Mouse (Mus musculus) kidney, embryonic 16.5 days (tissue): Measurements from ENCODE around the gene Tex101. TPM values are rescaled to one million over a fixed set of nuclear protein-coding genes. Genes with fewer than 3 reads are reported as not detected.

Experiments
- ATAC-seq: fragments of 200-750 bp; cut with Nextera tagmentation; 2 replicates; pipeline ENCODE4 v1.8.0; 2017; ENCODE audit warnings: moderate TSS enrichment; ENCODE audit not compliant: low FRiP score, low TSS enrichment
- H3K27ac ChIP-seq: fragments of 300-500 bp; sonication (generic); 2 replicates; pipeline ENCODE4 v1.5.1; 2014; ENCODE audit warnings: low read length
- H3K27me3 ChIP-seq: fragments of 300-500 bp; sonication (generic); 2 replicates; pipeline ENCODE4 v1.6.1; 2014; ENCODE audit warnings: low read length, control low read depth, mixed read lengths; ENCODE audit not compliant: insufficient read depth
- H3K36me3 ChIP-seq: fragments of 300-500 bp; sonication (generic); 2 replicates; pipeline ENCODE4 v1.6.1; 2014; ENCODE audit warnings: low read length, control low read depth, mixed read lengths; ENCODE audit not compliant: insufficient read depth
- H3K4me1 ChIP-seq: fragments of 300-500 bp; sonication (generic); 2 replicates; pipeline ENCODE4 v1.6.1; 2014; ENCODE audit warnings: low read length, control low read depth, mixed read lengths; ENCODE audit not compliant: insufficient read depth
- H3K4me2 ChIP-seq: fragments of 300-500 bp; sonication (generic); replicated peaks from 2 replicates; pipeline ENCODE4 v1.6.1; 2014; ENCODE audit warnings: low read depth, low read length
- H3K4me3 ChIP-seq: fragments of 300-500 bp; sonication (generic); 2 replicates; pipeline ENCODE4 v1.5.1; 2014; ENCODE audit warnings: mild to moderate bottlenecking, low read length
- H3K9ac ChIP-seq: fragments of 300-500 bp; sonication (generic); replicated peaks from 2 replicates; pipeline ENCODE4 v1.6.1; 2014; ENCODE audit warnings: low read length
- H3K9me3 ChIP-seq: fragments of 300-500 bp; sonication (generic); 2 replicates; pipeline ENCODE4 v1.6.1; 2016; ENCODE audit warnings: low read length, control low read depth
- WGBS: fragments of 180-500 bp; shearing (Covaris S2); extraction: QIAGEN DNeasy Blood & Tissue Kit; methylation state at CpG from one replicate; pipeline ENCODE4 v1.1.7; 2014; 5-methylcytosine and 5-hydroxymethylcytosine counted together
- polyA plus RNA-seq: library from polyadenylated mRNA; unstranded; fragments of >200 nt; fragmentation: Nextera tagmentation; extraction: Ambion mirVana; gene quantifications from 2 replicates; pipeline ENCODE4 v1.2.1, GENCODE M21; 2015

Tex101 gene
- polyA plus RNA-seq, 1 experiment from 2014 or later = 0.20 TPM

DNA sequence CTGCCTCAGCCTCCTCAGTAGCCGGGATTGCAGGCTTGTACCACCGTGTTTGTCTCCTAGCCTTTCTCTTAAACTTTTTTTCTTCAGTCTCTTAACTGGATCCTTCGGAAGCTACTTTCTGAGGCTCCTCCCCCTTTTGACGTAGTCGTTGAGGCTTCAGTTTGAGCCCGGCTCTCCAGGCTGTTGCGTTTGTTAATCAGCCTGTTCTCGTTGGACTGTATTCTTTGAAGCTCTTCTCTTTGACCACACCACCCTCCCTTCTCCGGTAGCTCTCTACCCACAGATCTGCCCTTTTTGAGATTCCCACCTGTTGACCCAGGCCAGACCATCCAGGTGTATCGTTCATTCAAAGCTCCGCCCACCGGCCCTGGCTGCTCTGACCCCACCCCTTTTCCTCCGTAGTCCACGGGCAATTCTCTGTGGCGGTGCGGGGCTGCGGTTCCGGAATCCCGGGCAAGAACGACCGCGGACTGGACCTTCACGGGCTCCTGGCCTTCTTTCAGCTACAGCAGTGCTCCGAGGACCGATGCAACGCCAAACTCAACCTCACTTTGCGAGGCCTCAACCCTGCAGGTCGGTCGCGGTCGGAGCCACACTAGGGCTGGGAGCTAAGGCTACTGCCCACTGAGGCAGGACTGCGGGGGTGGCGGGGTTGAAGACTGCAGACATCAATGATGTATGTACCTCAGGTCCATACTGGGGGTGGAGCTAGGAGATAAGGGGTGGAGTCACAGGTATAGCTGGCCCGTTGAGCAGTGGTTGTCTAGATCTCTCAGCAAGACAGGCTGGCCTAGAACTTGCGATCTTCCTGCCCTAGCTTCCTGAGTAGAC, 38.2 kb downstream of the Tex101 start:
- Histone ChIP-seq H3K36me3 (no peaks in the 10 kb centered on the region), H3K4me2 (peak overlapping the region; percentile 85), H3K4me3 (peak overlapping the region; percentile 51), H3K4me1 (peaks cover 10% of the 10 kb centered on the region; the same call in 1 of the 2 replicates), H3K9me3 (no peaks in the 10 kb centered on the region), H3K9ac (peak overlapping the region; percentile 56), H3K27ac (no peak overlapping the region), H3K27me3 (peaks cover 57% of the 10 kb centered on the region)
- ATAC-seq = peak; percentile 66; the same call in 1 of the 2 replicates
- 1% methylated on average over 35 of the region's 35 CpGs for WGBS

DNA sequence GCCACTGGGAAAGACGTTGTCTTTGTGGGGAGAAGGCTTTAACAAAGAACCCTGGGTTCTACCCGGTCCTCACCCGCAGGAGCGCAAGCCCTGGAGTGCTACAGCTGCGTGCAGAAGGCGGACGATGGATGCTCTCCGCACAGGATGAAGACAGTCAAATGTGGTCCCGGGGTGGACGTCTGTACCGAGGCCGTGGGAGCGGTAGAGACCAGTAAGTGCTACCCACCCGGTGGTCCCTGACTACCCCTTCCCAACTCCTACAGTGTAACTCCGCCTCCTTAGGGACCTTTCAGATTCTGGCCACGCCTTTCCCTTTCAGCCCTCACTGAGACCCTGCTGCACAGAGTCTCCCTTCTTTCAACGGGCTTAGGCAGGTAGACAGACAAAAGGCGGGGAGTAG, 39.4 kb downstream of the Tex101 start:
- H3K36me3 ChIP-seq = no peaks in the 10 kb centered on the region
- no peak overlapping the region for H3K27ac ChIP-seq
- peak overlapping the region; percentile 31; the same call in 1 of the 2 replicates for H3K9ac ChIP-seq
- WGBS = 2% methylated on average over 18 of the region's 18 CpGs
- peak overlapping the region; percentile 23 for H3K4me2 ChIP-seq
- H3K4me3 ChIP-seq = peak overlapping the region; percentile 11; the same call in 1 of the 2 replicates
- no peaks in the 10 kb centered on the region for H3K9me3 ChIP-seq
- ATAC-seq = peak; percentile 20; the same call in 1 of the 2 replicates
- H3K4me1 ChIP-seq = peaks cover 10% of the 10 kb centered on the region; the same call in 1 of the 2 replicates
- peaks cover 57% of the 10 kb centered on the region for H3K27me3 ChIP-seq

DNA sequence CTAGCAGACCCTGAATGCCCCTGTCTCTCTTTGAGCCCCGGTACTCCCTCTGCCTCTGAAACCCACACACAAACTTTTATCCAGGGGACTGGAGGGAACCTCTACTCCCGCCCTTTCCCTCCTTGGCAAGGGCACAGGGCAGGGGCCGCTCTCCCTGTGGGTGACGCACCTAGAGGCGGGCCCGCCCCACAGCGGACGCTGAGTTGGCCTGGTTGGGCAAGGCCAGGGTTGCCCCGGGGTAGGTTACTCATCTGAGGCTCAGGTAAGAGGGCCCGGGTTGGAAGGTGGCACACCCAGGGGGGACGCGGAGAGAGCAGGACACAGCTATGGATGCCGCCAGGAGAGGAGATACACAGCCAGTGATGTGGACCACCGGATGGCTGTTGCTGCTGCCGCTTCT, 40.2 kb downstream of the Tex101 start, which contains the start of gene Lypd3:
Gene Lypd3 (plus strand): TSS at position 287 of the 400 bp plus-strand sequence.
- 13% methylated on average over 15 of the region's 15 CpGs for WGBS
- ATAC-seq = no peak
- H3K4me1 ChIP-seq = peaks cover 10% of the 10 kb centered on the region; the same call in 1 of the 2 replicates
- H3K4me2 ChIP-seq = peak within 1 kb of the TSS; percentile 23
- H3K27ac ChIP-seq = no peak within 1 kb of the TSS
- H3K27me3 ChIP-seq = peaks cover 51% of the 10 kb centered on the region
- no peaks in the 10 kb centered on the region for H3K9me3 ChIP-seq
- no peaks in the 10 kb centered on the region for H3K36me3 ChIP-seq
- peak within 1 kb of the TSS; percentile 11; the same call in 1 of the 2 replicates for H3K4me3 ChIP-seq
- peak within 1 kb of the TSS; percentile 31; the same call in 1 of the 2 replicates for H3K9ac ChIP-seq

DNA sequence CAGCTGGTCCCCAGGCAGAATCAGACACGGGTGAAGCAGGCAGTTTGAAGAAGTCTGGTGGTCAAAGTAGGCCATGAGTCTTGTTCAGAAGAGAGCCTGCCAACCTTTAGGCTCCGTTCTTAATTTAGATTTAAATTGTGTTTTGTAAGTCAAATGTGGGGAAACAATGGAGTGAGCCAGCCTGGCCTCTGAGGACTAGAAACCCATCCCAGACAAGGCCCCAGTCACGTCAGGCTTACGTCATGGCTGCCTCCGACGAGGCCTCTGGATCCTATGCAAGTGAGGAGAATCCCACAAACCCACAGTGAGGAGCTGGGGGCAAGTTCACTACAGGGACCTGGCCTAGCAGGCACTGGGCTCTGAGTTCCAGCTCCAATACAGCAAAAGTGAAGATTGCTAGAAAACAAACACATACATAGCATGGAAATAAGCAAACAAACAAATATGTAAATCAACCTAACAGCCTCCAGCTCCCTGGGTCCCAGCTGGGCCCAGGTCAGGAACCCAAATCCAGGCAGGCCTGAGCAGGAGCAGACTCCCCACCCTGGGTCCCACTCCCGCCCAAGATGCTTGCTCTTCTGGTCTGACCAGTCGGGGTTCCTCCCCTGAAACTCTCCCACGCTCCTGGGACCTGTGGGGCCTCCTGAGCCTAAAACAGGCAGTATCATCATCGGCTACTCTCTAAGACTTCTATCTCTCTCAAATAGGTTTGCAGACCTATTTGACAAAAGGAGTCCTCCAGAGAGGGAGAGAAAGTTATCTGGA, 46.2 kb downstream of the Tex101 start:
- no peak for ATAC-seq
- H3K4me1 ChIP-seq = peaks cover 7% of the 10 kb centered on the region
- H3K9me3 ChIP-seq = no peaks in the 10 kb centered on the region
- no peaks in the 10 kb centered on the region for H3K27me3 ChIP-seq
- H3K4me3 ChIP-seq = no peak overlapping the region
- H3K27ac ChIP-seq = no peak overlapping the region
- WGBS = 76% methylated on average over 10 of the region's 10 CpGs
- H3K36me3 ChIP-seq = no peaks in the 10 kb centered on the region
- H3K4me2 ChIP-seq = no peak overlapping the region
- no peak overlapping the region for H3K9ac ChIP-seq

DNA sequence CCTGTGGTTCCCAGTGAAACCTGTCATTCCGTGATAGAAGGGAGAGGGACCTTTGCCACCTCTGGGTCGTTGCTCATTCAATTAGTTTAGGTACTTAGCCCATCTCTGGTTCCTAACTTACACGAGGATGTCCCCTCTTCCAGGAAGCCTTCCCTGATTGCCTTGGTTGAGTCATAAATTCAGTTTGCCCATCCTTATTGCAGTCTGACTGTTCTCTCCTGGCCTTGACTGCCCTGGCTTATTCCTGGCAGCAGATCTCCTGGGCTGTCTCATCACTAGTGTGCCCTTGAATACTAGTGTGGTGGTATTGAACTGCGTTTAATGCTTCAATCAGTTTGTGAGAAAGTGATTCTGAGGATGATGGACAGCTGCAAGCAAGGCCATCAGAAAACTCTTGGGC, 46.8 kb downstream of the Tex101 start:
- no peak overlapping the region for H3K27ac ChIP-seq

DNA sequence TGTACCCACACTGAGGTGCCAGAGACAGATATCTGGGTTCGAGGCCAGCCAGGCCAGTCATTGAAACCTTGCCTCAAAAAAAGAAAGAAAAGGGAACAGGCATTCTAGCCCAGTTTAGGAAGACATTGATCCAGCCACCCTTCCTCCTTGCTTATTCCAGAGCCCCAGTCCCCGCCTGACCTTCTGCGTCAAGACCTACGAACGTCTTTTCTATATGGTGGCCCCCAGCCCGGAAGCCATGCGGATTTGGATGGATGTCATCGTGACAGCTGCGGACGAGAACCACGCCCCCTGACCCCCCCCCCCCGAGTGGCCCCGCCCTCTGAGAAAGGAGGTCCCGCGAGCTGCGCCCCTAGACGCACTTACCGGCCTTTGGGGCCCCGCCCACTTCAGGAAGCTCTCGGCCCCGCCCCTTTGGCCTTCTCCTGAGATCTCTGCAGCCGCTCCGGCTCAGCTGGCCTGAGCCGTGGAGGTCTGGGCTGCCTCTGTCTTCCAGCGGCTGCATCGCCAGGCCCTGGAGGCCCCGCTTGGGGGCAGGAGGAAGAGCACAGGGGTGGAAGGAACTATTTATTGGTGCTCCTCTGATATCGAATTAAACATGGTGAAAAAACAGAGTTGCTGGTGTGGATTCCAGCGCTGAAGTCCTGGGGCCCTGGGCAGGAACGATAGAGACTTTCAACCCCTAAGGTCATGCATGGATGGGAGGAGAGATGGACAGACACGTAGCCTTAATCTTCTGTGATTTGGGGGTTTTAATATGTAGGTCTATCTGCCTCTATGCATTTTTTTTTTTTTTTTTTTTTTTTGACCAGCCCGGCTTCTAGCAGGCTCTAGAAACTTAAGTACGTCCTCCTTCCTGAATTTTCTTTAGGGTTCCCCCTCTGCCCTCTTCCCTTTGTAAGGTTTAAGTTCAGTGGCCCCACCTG, 47.5 kb downstream of the Tex101 start:
- Histone ChIP-seq H3K4me2 (peak overlapping the region; percentile 70), H3K4me3 (peak overlapping the region; percentile 43), H3K36me3 (no peaks in the 10 kb centered on the region), H3K27me3 (no peaks in the 10 kb centered on the region), H3K9me3 (no peaks in the 10 kb centered on the region), H3K9ac (peak overlapping the region; percentile 65), H3K4me1 (peaks cover 7% of the 10 kb centered on the region), H3K27ac (no peak overlapping the region)
- peak; percentile 93 for ATAC-seq
- WGBS = 6% methylated on average over 31 of the region's 33 CpGs

More for the DNA sequence above, 46.8 kb downstream of the Tex101 start:
- H3K4me2 ChIP-seq = no peak overlapping the region
- no peak overlapping the region; the same call in 1 of the 2 replicates for H3K9ac ChIP-seq
- H3K9me3 ChIP-seq = no peaks in the 10 kb centered on the region
- H3K36me3 ChIP-seq = no peaks in the 10 kb centered on the region
- WGBS = 61% methylated on average over 4 of the region's 4 CpGs
- ATAC-seq = no peak
- H3K27me3 ChIP-seq = no peaks in the 10 kb centered on the region
- H3K4me3 ChIP-seq = no peak overlapping the region
- peaks cover 7% of the 10 kb centered on the region for H3K4me1 ChIP-seq

DNA sequence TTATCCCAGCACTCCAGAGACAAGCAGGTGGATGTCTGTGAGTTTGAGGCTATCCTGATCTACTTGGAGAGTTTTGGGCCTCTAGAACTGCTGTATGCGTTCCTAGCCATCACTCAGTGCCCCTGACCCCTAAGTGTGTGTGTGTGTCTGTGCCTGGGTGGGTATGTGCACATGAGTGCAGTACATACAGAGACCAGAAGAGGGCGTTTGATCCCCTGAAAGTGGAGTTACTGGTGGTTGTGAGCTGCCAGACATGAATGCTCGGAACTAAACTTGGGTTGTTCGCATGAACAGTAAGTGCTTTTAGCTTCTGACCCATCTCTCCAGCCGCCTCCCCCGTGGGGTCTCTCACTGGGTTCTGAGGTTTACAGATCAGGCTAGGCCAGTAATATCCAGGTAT, 53.5 kb downstream of the Tex101 start:
- no peaks in the 10 kb centered on the region for H3K4me1 ChIP-seq
- H3K36me3 ChIP-seq = 0 out of 2 replicates have a peak, but pooled peaks cover 2% of the 10 kb centered on the region
- no peaks in the 10 kb centered on the region for H3K9me3 ChIP-seq
- H3K9ac ChIP-seq = no peak overlapping the region
- H3K4me3 ChIP-seq = no peak overlapping the region
- H3K27me3 ChIP-seq = no peaks in the 10 kb centered on the region
- WGBS = 79% methylated on average over 6 of the region's 6 CpGs
- no peak overlapping the region for H3K27ac ChIP-seq
- ATAC-seq = no peak
- no peak overlapping the region for H3K4me2 ChIP-seq

DNA sequence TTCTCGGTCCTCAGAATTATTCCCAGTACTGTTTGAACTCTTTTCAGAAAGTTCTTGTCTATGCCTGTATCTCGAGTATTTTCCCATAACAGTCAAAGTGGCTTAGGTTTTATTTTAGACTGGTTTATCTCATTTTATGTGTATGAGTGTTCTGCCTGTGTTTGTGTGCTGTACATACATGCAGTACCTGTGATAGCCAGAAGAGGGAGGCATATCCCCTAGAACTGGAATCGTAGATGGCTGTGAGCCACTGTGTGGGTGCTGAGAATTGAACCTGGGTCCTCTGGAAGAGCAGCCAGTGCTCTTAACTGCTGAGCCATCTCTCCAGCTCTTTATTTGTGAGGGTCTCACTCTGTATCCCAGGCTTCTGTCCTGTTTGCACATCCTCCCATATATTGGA, 55.3 kb downstream of the Tex101 start:
- 84% methylated on average over 3 of the region's 3 CpGs for WGBS
- no peak overlapping the region for H3K4me2 ChIP-seq

More for the DNA sequence above, 55.3 kb downstream of the Tex101 start:
- no peaks in the 10 kb centered on the region for H3K27me3 ChIP-seq
- no peaks in the 10 kb centered on the region for H3K9me3 ChIP-seq
- no peak overlapping the region for H3K27ac ChIP-seq
- no peak overlapping the region for H3K4me3 ChIP-seq
- H3K36me3 ChIP-seq = 0 out of 2 replicates have a peak, but pooled peaks cover 2% of the 10 kb centered on the region
- H3K4me1 ChIP-seq = no peaks in the 10 kb centered on the region
- H3K9ac ChIP-seq = no peak overlapping the region
- ATAC-seq = no peak
